In genomic region chr5:105761848-105762482, GRCm38 (mm10) we compare ENCODE assay signal across 9 mouse cellular contexts.
DNase-seq lines count a peak whose midpoint lies in the region; ATAC-seq and TF ChIP-seq lines count a peak whose summit lies in the region.
"Had no signal": no experiment of that assay in that cellular context is flagged by ENCODE, and none has a peak within 500 bp of the region (broad histone marks: within the 10 kb centered on the region; RNA-seq: fewer than 3 reads in every experiment).

No protein-coding gene starts in this region.

- H3K4me2 ChIP-seq in neural tube, embryonic 11.5 days (ENCODE audit: low read depth) = no peak overlapping the region

- H3K4me3 ChIP-seq in kidney, adult 2 months (ENCODE audit: insufficient read depth, low read depth, low read length) = no peak overlapping the region
- no peak overlapping the region for H3K4me3 ChIP-seq in neural tube, embryonic 11.5 days (ENCODE audit: low read depth, low read length)

- no peaks in the 10 kb centered on the region for H3K27me3 ChIP-seq in kidney, adult 2 months (replicated peaks; ENCODE audit: control insufficient read depth, insufficient read depth, low read length)
- H3K27me3 ChIP-seq in neural tube, embryonic 11.5 days (ENCODE audit: control insufficient read depth, insufficient read depth, low read length) = no peaks in the 10 kb centered on the region

- H3K9ac ChIP-seq in neural tube, embryonic 11.5 days (ENCODE audit: low read length) = no peak overlapping the region

- DNase-seq in kidney, adult 2 months = peak; percentile 36
- no peak for DNase-seq in kidney, adult 11 months
- DNase-seq in embryo, embryonic 11.5 days (ENCODE audit: low read depth, low spot score) = peak; percentile 51
- peak; percentile 44 to 49 for DNase-seq in heart, postnatal 10 days
- peak; percentile 48 for DNase-seq in neural tube, embryonic 11.5 days (ENCODE audit: low spot score)
- DNase-seq in left cerebral cortex, adult 9 months (ENCODE audit: low spot score in 2 of 2) = no peak
- DNase-seq in gastrocnemius, postnatal 36 days = no peak
- no peak for DNase-seq in cerebellum, postnatal 36 days
- DNase-seq: thymus, postnatal 4 days had no signal

- intact Hi-C loops in heart, postnatal 10 days (cut with DNase I) = no loop called here
- intact Hi-C loops in gastrocnemius, postnatal 36 days (cut with DNase I) = no loop called here

- H3K4me1 ChIP-seq in kidney, adult 2 months (ENCODE audit: control insufficient read depth, insufficient read depth, low read length) = peaks cover 24% of the 10 kb centered on the region
- H3K4me1 ChIP-seq in neural tube, embryonic 11.5 days (ENCODE audit: control insufficient read depth, insufficient read depth, low read length) = peaks cover 9% of the 10 kb centered on the region

- H3K27ac ChIP-seq in kidney, adult 2 months (ENCODE audit: insufficient read depth, low read depth, low read length) = no peak overlapping the region; the same call in 1 of the 2 replicates
- H3K27ac ChIP-seq in neural tube, embryonic 11.5 days (ENCODE audit: low read depth, low read length) = no peak overlapping the region

- WGBS in kidney, adult 2 months = 55% methylated on average over 11 of the region's 11 CpGs
- 37% methylated on average over 11 of the region's 11 CpGs for WGBS in neural tube, embryonic 11.5 days

- TF ChIP-seq POLR2A in kidney, adult 2 months (IDR thresholded peaks at IDR 0.05; ENCODE audit: low read depth, low read length) = no peak

- no peak for ATAC-seq in neural tube, embryonic 11.5 days (ENCODE audit: insufficient read depth, low FRiP score, low TSS enrichment)

- TF ChIP-seq CTCF in kidney, adult 2 months (conservative IDR thresholded peaks at IDR 0.05; ENCODE audit: insufficient read depth, insufficient read length, low read depth, low read length) = no peak

- no peaks in the 10 kb centered on the region; the same call in 1 of the 2 replicates for H3K36me3 ChIP-seq in kidney, adult 2 months (ENCODE audit: control insufficient read depth, insufficient read depth, low read length)
- H3K36me3 ChIP-seq in neural tube, embryonic 11.5 days (ENCODE audit: control insufficient read depth, insufficient read depth, low read length) = peaks cover 4% of the 10 kb centered on the region; the same call in 1 of the 2 replicates

- no peaks in the 10 kb centered on the region for H3K9me3 ChIP-seq in neural tube, embryonic 11.5 days (ENCODE audit: control insufficient read depth, low read length)

Comparison
In these comparisons a context has a peak if more than half of its experiments do, and no peak if none do; other contexts are left out.
1. DNase-seq: peak in kidney, adult 2 months (single experiment), embryo, embryonic 11.5 days (single experiment), heart, postnatal 10 days (2 of 2) and neural tube, embryonic 11.5 days (single experiment); none in kidney, adult 11 months (single experiment), left cerebral cortex, adult 9 months (0 of 2), gastrocnemius, postnatal 36 days (0 of 2) and cerebellum, postnatal 36 days (0 of 2).